Mouse (Mus musculus): ENCODE measurements around the gene Srgap3.

DNA sequence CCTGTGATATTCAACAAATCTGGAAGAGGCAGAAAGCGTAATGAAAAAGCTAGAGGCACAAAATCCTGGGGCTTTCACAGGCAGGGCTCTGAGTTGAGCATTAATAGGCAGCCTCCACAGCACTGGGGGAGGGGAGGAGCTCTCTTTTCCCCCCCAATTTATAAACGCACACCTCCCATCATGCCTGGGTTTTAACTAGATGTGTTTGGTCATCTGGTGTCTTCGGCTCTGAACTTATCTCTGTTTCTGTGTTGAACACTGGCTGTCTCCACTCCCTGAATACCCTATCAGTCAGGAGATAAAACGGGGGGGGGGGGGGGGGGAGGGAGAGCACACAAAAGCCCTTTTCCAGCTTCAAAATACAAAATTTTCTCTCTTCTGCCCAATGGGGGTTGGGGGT lies 44.3 kb downstream of the Srgap3 start:
- TF ChIP-seq CTCF (IDR thresholded peaks at IDR 0.05; ENCODE audit: low read depth) (no peak), EP300 (optimal IDR thresholded peaks at IDR 0.05) (no peak)
